Mouse (Mus musculus): ENCODE measurements around the gene Cd38.
"Not testable (repeated sequence)": the region's sequence is repeated elsewhere in the genome, so short reads cannot be mapped to it uniquely, and the experiment has no call there.

The Cd38 gene

DNA sequence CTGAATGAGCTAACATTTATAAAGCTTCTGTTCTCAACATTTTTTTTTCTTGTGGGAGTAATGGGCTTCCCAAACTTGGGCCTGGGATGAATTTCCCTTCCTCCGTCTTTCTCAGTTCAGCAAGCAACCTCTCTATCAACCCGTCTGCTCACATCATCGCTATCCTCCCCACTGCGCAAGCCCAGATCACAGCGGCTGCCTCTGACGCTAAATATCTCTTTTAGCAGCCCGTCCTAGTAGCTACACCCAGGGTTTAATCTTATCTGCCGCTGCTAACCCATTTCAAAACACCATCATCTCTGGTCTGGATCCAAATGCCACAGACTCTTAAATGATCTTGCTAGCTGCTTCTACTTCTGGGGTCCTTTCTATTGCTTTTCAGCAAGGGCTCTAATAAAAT lies 8.7 kb upstream of the Cd38 start:
- ATAC-seq (ENCODE audit: low TSS enrichment): no peak

DNA sequence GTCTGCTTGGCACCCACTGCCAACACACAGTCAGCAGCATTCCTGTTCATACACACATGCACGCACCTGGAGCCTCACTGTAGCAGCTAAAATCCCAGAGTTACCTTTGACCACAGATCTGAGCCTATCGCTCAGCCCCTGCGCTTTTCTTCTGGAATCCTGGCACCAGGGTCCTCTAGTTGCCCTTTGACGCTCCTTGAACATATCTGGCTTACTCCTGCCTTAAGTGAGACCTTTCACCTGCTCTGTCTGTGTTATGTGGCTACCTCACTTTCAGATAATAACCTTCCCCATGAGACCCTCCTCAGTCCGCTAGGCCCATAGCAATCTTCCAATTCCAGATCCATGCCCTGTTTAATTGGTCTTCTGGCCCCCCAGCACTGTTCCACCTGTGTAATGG lies 8.3 kb upstream of the Cd38 start:
- ATAC-seq (ENCODE audit: low TSS enrichment): no peak

DNA sequence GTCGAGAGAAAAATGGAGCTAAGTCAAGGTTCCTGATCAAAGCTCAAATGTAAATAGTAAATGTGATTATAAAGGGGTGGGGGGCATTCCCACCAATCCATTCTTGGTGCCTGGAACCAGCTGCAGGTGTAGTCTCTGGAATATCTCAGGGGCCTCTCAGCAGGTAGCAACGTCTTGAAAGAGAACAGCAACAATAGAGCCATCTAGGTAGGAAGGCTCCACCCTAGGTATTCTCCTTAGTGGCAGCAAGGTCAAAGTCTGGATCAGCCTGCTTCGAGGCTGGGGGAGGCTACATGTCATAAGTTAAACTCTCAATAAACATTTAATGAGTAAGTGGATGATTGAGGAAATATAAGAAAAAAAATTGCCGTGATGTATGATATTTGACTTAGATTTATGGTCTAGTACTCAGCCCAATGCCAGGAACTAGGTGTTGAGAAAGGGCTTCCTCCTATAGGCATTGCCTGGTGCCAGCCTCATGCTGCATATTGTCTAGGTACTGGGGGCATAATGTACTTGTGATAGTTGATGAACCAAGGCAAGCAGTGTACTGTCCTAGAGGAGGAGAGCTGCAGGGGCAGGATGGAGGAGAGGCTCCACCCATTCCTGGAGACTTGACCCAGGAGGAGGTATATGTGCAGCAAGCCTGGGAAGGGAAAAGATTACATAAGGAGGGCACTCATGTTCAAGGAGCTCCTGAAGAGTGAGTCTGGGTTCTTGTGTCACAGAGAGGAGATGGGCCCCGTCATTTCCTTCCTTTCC lies 7.5 kb upstream of the Cd38 start:
- no peak for ATAC-seq (ENCODE audit: low TSS enrichment)

DNA sequence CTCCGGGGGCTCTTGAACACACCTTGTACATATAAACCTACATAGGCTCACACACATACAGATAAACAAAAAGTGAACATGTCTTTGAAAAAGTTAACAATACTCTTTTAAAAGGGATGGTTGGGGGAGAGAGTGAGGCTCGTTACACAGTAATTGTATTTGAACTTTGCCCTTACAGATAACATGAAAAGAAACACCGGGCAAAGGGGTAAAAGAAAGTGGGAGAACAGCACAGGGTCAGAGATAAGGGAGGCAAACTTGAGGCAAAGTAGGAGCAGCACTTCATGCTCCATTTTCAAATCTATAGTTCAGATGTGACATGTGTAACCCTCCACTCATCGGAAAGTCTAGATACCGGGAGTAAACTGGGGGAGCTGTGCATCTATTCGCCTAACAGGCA lies 4.7 kb upstream of the Cd38 start:
- no peak for ATAC-seq (ENCODE audit: low TSS enrichment)

DNA sequence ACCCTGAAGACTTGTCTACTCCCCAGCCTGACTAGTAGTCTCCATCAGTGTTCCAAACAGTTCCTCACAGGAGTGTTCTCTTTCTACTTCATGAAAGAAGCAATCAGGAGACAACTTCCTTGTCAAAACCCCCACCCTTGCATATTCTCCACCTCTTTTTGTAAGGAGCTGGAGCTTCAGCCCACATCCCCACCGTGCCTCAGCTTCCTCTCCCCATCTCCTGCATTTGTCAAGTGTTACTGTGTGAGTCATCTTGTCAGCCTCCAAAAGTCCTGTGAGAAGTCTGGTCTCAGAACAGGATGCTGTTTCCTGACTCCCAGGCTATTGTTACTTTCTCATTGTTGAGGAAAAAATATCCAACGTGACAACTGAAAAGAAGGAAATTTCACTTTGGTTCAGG lies 3.0 kb upstream of the Cd38 start:
- peak; percentile 88 for ATAC-seq (ENCODE audit: low TSS enrichment)

DNA sequence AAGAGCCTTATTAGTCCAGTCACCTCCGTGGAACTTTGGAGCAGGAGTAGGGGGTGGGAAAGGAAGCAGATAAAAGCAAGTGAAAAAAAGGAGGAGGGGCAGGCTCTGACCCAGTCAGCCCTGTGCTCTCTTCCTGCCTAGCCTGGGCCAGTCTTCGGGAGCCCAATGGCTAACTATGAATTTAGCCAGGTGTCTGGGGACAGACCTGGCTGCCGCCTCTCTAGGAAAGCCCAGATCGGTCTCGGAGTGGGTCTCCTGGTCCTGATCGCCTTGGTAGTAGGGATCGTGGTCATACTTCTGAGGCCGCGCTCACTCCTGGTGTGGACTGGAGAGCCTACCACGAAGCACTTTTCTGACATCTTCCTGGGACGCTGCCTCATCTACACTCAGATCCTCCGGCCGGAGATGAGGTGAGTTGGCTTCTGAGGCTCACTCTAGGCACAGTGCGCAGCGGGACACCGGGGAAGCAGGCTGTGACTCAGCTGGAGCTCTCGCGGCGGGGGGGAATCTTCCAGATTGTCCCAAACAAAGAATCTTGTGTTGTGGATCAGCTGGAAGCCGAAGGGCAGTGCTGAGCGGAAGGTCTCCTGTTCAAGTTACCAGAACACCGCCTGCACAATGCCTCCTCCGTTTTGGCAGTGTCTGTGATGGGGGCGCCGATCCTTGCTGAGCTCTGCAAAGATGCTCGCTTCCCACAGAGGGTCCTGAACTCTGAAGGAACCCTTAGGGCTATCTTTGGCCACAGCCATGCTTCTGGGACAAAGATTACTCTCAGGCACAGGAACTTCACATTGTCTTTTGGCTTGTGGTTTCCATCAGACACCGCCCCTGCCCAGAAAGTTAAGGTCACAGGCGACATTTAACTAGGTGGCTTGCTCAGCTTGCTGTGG lies 603 bp downstream of the Cd38 start:
- ATAC-seq (ENCODE audit: low TSS enrichment): peak; percentile 47

DNA sequence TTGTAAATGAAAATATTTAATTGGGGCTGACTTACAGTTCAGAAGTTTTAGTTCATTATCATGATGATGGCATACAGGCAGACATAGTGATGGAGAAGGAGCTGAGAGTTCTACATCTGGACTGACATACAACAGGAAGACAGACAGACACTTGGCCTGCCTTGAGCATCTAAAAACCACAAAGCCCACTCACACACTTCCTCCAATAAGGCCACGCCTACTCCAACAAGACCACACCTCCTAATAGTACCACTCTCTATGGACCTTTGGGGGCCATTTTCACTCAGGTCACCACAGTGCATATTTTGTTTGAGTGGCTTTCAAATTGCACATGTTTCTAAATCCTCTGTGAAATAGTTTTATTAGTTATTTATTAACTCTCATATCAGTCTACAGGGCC lies 3.5 kb downstream of the Cd38 start:
- no peak for ATAC-seq (ENCODE audit: low TSS enrichment)

DNA sequence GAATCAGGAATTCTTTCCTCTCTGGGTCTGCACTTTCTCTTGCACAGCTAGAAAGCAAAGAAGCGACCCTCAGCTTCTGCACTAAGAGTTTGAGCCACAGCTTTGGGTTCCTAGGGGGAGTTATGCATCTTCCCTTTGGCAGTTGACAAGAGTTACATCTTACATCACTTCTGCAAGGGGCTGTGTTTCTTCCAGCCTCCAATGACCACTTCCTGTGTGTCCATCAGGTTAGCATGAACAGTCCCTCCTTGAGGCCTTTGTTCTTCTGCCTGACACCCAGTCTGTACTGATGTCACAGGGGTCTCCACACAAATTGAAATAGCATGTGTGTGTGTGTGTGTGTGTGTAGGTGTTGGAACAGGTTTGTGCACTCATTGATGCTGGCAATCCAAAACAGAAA lies 4.3 kb downstream of the Cd38 start:
- ATAC-seq (ENCODE audit: low TSS enrichment): no peak

DNA sequence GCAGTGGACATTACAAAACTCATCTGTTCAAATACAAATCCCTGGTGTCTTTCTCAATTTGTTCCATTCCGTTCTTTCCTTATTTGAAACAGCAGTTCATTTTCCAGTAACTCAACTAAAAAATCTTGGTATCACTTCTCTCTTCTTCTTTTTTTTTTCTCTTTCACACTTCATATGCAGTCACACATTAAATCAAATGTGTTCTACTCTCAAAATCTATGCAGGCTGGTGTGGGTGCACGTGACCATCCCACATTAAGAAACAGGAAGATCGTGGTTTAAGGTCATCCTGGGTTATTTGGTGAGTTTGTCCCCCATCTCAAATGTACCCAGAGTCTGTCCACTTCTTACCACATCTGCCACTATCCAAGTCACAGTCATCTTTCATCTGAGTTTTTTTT lies 13.7 kb downstream of the Cd38 start:
- ATAC-seq (ENCODE audit: low TSS enrichment): peak; percentile 48

DNA sequence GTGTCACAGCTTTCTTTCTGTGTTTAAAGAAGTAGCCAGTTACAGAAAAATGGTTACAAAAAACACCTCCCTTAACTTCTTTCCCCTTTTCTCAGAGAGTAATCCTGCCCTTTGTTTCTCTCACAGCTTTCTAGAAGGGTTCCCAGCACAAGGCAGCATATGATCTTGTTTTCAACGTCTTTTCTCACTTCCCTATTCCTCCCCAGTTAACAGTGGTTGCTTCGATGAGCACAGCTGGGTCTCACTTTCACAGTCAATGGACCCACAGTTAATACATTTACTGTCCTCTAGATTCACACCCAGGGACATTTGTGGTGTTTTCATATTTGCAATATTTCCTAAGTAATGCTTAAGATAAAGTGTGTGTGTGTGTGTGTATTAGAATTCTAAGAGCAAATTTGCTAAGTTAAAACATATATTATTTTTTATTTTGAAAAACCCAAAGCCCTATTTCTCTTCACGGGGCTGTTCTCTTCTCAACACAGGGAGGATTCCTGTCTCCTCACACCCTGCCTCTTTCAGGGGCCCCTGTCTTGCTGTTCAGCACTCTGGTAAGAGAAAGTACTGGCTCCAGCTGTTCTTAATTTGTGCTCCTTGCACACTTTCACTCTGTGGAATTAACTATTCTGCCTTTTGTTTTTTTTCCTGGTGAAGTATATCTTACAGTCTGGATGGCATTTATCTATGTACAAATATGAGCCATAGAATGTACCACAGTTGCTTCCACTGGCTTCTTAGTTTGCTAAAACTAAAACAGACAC lies 16.9 kb downstream of the Cd38 start:
- no peak for ATAC-seq (ENCODE audit: low TSS enrichment)

DNA sequence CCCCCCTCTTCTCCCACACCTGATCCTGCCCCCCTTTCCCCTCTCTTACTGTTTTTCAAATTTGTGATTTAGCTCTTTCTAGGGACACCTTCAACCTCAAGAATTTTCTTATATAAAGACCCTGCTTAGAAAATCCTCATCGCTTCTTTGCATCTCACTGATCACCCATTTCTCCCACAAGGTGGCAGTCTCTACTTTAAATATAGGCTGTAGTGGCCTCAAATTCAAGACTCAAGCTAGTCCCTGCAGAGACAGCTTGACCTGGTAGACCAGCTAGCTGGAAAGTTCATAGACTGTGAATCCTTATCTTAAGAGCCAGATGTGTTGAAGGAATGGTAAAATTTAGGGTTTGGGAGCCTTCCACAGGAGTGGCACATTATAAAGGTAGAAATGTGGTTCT lies 24.0 kb downstream of the Cd38 start:
- ATAC-seq (ENCODE audit: low TSS enrichment): peak; percentile 89

DNA sequence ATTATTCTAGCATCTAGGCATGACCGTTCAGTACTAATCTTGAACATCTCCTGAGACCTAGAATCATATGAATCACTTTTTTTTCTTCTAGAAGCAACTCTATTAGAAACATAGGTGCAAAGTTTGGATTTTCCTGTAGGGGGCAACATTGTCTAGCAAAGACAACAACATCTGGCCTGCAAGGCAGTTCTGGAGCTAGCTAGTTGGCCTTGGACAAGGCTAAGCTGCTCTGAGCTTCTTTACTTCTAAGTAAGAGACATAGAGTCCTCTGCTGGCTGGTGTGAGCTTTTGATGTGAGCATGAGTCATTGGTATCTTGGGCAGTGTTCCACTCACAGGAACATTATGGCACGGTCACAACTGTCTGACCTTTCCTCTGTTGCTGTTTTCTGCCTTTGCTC lies 25.8 kb downstream of the Cd38 start:
- ATAC-seq (ENCODE audit: low TSS enrichment): peak; percentile 83

DNA sequence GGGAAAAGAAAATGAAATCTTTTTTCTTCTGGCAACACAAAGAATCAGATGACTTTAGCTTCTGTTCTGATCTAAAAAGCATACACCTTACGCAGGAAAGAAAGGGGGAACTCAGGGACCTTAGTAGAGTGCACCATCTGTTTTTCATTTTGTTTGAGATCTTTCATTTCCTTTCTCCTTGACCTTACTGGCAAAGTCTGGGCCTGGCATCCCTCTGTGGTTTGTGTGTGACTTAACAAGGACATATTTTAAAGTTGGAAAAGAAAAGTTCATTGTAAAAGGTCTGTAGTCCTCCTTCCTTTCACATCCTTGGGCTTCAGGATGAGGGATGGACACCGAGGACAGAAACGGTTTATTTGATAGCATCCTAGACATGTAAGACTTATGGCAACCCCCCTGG lies 27.6 kb downstream of the Cd38 start:
- no peak for ATAC-seq (ENCODE audit: low TSS enrichment)

DNA sequence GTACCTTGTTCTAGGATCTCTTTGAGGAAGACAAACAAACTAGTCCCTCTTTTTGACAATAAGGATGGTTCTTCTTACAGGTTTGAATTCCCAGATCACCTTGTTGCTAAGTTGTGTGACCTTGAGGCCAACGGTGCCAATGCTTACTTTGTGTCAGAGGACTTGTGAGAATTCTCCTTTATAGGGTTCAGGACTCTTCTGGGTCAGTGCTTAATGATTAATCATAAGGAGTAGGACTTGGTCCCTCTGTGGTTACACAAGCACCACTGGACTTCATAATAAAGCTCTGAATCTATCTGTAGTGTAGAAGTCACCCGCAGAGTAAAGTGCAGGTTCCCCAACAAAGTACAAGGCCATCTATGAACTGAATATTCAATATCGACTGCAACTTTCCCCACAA lies 36.3 kb downstream of the Cd38 start:
- no peak for ATAC-seq (ENCODE audit: low TSS enrichment)

DNA sequence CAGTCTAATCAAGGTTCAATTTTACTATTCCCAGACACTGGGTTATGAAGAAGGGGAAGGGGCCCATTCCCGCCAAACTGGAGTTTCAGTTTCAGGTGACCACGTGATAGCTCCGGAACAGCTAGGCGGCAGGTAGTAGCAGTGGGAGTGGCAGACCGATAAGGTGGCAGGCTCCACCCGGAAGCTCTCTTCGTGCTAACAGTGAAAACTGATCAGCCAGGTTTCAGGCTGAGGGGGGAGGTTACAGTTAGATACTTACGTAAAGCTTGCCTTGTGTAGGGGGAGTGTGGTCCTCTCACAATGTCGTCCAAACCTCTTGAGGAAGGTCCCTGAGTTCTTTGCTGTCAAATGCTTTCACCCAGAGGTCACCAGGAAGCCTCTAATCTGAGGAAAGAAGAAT lies 40.9 kb downstream of the Cd38 start:
- ATAC-seq (ENCODE audit: low TSS enrichment): no peak

DNA sequence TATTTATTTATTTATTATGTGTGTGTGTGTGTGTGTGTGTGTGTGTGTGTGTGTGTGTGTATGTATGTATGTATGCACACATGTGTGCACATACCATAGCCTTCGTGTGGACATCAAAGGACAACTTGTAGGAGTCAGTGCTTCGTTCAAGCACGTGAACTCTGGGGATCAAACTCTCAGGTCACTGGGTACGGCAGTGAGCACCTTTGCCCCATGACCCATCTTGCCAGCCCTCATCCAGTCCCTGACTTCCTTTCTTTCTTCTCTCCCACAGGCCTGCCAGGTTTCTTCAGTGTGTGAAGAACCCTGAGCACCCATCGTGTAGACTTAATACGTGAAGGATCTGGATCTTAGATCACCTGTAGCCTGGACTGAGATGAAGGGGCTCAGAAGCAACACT lies 41.7 kb downstream of the Cd38 start:
- ATAC-seq (ENCODE audit: low TSS enrichment): no peak

DNA sequence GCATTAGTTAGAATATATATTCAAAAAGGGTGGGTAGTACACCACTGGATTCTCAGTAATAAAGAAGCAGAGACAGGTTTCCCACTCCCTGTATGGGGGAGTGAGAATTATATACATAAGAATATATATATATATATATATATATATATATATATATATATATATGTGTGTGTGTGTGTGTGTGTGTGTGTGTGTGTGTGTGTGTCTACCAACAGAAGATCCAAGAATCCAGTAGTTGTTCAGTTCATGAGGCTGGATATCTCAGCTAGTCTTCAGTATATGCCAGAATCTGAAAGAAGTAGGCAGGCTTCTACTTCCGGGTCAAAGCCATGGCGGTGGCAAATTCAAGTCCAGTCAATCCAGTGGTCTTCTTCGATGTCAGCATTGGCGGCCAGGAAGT lies 44.5 kb downstream of the Cd38 start, which contains the start of gene Gm7879:
Gene Gm7879, plus strand, starts transcription at position 301 of the 400 bp plus-strand sequence.
- not testable (repeated sequence) for ATAC-seq (ENCODE audit: low TSS enrichment)

DNA sequence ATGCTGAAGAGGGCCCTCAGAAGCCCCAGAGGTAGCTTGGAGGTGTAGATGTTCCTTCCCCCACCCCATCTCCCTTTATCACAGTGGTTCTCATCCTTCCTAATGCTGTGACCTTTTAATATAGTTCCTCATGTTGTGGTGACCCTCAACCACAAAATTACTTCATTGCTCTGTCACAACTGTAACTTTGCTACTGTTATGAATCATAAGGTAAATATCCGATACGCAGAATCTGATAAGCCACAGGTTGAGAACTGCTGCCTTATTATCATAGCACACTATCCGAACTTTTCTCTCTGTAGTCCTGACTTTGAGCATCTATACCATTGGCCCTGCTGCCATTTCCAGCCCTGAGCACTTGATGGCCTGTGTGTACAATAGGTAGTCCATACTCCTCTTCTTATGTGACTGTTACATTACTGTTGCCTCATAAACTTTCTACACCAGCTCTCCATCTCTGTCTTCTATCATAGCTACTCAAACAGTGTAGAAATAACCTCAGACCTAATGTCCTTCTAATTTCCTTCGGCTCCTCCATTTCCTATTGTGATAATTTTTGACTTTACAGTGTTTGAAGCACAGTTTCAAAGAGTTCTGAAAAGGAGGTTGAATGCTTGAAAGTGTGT lies 47.0 kb downstream of the Cd38 start:
- no peak for ATAC-seq (ENCODE audit: low TSS enrichment)

DNA sequence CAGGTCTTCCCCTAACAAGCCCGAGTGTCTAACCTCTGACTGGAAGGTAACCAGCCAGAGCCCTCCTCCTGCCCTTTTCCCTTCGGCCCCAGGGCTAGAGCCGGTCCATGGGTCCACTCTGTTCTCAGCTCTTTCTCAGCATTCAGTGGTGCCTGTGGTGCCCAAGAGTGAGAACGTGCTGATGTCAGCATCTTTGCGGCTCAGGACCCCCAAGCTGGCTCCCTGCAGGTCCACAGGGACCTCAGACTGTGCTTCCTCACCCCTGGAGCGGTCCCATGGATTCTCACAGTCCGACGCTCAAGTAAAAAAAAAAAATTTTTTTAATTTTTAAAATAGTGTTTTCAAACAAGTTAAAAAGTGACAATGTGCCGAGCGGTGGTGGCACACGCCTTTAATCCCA lies 53.5 kb downstream of the Cd38 start:
- ATAC-seq (ENCODE audit: low TSS enrichment): no peak

DNA sequence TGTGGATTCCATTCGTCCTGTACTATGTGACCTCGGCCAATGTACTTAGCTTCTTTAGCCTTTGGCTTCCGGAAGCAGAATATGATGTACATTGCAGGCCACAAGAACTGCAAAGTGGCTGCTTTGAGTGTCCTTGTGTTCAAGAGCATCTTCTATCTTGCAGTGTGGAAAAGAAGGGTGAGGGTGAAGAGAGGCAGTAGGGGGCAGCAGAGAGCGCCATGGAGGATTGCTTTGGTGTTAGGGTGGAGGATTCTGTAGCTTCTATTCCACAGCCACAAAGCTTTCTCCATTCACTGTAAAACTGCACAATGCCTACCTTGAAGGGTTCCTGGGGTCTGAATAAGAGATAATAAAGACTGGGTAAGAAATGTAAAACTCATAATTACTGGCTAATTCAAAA lies 55.6 kb downstream of the Cd38 start:
- peak; percentile 97 for ATAC-seq (ENCODE audit: low TSS enrichment)

DNA sequence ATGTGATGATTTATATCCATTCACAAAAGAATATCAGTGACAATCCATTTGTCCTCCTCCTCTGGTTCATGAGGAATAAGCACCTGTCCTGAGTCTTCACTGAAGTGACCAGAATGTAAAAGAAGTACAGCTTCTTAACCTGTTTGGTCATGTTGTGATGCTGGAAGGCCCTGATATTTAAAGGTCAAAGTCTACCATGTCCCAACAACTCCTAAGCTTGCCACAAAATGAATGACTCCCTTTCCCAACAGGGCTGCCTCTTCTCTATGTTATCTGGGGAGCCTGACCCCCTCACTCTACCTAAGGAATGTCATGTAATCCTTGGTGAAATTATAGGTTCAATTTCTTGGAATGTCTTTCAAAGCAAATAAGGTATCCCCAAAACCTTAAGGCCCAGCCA lies 59.4 kb downstream of the Cd38 start:
- ATAC-seq (ENCODE audit: low TSS enrichment): no peak

DNA sequence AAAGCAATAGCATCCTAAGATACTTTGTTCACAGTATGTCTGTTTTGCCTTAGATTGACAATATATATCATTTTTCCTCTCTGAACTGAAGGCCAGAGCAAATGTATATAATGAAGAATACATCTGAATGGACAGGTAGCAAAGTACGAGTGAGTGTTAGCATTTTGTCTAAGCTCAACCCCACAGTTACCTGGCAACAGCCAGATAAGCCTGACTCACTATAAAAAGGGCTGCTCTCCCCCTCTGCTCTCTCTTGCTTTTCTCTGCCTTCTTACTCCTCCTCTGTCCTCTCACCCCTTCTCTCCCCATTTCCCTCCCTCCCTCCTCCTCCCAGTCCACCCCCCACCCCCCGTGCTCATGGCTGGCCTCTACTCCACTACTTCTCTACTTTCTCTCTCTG lies 64.9 kb downstream of the Cd38 start:
- no peak for ATAC-seq (ENCODE audit: low TSS enrichment)

Data from frontal cortex, adult (tissue).